Mouse (Mus musculus) brain, embryonic 14.5 days (tissue): ENCODE data around the gene Usf2.
A peak's percentile ranks its signal among the peaks of the same experiment; 100 is the strongest.

Source experiments
- CTCF ChIP-seq: fragments of 200-500 bp; IDR thresholded peaks from 2 replicates; pipeline ENCODE4 v1.5.1; 2012; ENCODE audit warnings: inconsistent platforms, mild to moderate bottlenecking, moderate library complexity, borderline replicate concordance; ENCODE audit not compliant: insufficient read depth, insufficient read length; ENCODE audit errors: extremely low read depth
- POLR2A ChIP-seq: fragments of 200-500 bp; IDR thresholded peaks from 2 replicates; pipeline ENCODE4 v1.6.1; 2012; ENCODE audit warnings: mild to moderate bottlenecking, inconsistent platforms, borderline replicate concordance; ENCODE audit not compliant: poor library complexity, insufficient read depth, insufficient read length, severe bottlenecking; ENCODE audit errors: extremely low read depth

- TF ChIP-seq POLR2A, result peak; percentile 54; the same call in 1 of the 2 replicates
- TF ChIP-seq CTCF, result no peak
These were observed at the start of gene Usf2 for GRCm38 (mm10) chr7:30956756-30957366.
